Mouse (Mus musculus) lung, postnatal 25 days (tissue): Measurements from ENCODE around the gene Hs6st1.
"Not testable (repeated sequence)": the region's sequence is repeated elsewhere in the genome, so short reads cannot be mapped to it uniquely, and the experiment has no call there.

ENCODE experiments used
- DNase-seq: peaks from one replicate; pipeline ENCODE4 v3.0.0; 2022; ENCODE audit warnings: low spot score

Gene Hs6st1

DNA sequence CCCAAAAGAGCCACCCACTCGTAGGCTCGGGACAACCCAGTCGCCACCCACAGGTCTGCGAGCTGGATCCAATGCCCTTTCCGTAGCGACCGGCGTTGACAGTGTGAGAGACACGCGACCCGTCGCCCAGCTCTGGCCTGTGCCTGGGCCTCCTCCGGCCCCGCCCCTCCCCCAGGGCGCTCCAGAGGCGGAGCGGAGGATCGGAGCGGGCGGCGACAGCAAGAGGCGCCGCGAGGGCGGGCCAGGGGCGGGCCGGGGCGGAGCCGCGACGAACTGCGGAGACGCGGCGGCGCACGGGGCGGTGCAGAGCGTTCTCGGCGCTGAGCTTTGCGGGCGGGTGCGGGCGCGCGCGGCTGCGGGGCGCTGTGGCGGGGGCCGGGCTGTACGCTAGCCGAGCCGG lies at the start of gene Hs6st1:
Hs6st1 (plus strand) TSS at position 325 of the 400 bp plus-strand sequence.
- peak; percentile 94 for DNase-seq

DNA sequence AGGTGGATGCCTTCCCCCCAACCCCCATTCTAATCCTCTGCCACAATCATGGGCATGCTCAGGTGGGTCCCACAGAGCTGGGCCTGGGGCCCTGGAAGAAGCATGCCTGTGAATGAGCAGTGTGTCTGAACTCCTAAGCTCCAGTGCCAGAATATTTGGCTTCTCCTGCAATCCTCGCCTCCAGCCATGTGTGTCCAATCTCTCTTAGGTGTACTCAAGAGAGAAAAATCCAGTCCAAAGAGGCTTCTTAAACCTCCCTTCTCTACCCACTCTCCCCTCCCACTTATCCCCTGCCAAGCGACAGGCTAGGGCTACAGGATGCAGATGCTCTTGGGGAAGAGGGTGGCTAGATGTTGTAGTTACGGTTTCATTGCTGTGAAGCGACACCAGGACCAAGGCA lies 49.6 kb upstream of the Hs6st1 start:
- DNase-seq: no peak

DNA sequence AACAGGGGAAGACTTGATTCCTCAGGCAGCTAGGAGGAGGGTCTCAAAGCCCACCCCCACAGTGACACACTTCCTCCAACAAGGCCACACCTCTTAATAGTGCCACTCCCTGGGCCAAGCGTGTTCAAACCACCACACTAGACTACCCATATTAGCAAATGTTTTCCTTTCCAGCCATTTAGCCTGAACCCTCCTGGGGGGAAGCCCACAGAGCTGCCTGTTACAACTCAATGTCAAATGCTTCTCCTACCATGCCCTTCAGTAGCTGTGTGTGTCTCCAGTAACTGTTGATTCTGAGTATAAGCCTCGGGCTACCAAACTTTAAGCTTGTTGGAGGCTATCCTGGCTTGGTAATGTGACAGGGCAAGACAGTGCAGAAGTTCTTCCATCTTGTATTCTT lies 49.0 kb upstream of the Hs6st1 start:
- DNase-seq: no peak

DNA sequence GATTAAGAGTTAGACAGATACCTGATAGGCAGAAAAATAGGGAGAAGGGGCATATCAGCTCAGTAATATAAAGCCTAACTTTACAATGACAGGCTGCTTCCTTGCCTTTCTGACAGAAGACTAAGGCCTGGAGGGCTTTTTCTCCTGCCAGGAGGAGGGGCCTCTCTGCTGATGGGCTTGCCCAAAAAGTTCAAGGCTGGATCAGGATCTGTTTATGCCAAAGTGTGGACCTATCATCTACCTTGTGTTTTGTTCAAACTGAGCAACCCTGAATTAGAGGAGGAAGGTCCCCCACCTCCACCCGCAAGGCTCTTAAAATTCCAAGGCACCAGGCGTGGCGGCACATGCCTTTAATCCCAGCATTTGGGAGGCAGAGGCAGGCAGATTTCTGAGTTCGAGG lies 47.9 kb upstream of the Hs6st1 start:
- no peak for DNase-seq

DNA sequence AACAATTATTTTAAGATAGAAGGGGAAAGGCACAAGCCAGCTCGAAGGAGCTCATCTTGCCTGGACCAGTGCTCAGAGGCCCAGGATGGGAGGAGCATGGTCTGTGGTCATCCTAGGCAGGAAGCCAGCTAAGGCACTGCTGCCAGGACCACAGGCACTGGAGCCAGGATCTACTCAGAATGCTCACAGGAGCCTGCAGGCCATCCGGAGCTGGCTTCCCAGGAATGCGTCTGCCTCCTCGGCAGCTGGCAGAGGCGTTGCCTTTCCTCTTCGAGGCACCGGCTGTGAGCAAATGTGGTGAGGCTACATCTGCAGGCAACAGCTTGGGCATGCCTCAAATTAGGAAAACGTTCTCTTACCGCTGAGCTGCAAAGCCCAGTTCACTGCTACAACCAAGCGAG lies 37.8 kb upstream of the Hs6st1 start:
- DNase-seq: peak; percentile 67

DNA sequence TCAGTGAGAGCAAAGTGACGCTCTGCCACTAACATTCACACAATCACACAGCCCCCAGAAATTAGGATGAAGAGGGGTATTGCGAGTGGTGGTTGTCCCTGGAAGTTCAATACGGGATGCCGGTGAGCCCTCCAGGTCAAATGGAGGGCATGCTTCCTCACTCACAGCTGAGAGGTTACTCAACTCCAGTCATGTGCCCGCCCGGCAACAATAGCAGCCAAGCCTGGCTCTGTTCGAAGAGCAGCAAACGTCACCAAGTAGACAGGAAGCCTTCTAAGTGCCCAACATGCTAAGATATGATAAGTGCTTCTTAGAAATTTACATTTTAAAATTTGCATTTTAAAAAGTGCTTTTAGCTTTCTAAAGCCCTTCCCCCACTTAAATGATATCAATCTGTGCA lies 29.4 kb upstream of the Hs6st1 start:
- DNase-seq: peak; percentile 45

DNA sequence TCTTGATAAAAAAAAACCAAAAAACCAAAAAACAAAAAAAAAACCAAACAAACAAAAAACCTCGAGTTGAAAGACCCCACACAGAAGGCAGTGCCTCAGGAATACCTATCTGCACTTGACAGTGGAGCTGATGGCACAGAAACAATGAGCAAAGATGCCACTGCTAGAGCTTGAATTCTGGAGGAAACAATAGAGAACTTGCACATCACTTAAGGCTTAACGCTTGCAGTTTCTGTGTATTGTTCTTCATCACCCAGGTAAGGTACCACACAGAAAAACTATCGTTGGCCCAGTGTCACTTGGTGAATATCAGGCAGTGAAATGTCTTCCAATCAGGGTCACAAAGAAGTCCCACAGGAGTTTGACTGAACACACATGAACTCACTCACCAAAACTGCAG lies 26.1 kb upstream of the Hs6st1 start:
- no peak for DNase-seq

DNA sequence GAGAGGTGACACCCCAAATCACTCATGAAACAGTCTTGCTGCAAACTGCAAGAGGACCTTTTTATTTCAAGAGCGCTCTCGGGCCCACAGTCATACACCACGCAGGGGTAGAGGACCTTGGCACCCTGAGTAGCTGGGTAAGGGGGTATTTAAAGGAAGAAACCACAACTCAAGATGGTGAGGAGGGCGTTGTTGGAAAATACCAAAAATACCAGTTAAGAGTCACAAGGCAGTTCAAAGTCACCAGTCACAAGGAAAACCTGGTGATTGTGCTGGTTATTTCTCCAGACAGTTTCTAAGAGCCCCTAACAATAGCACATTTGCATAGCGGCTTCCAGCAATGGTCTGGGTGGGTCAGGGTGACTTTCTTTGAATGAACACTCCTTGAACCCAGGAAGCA lies 24.4 kb upstream of the Hs6st1 start:
- not testable (repeated sequence) for DNase-seq

DNA sequence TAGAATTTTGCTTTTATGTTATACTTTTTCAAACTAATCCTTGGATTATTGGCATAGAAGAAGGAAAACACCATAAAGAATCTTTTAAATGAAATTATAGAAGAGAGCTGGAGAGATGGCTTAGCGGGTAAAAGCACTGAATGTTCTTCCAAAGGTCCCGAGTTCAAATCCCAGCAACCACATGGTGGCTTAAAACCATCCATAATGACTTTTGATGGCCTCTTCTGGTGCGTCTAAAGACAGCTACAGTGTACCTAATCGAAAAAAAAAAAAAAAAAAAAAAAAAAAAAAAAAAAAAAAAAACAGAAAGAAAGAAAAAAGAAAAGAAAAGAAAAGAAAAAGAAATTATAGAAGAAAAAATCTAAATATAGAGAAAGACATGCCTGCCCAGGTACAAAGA lies 23.9 kb upstream of the Hs6st1 start:
- DNase-seq: no peak

DNA sequence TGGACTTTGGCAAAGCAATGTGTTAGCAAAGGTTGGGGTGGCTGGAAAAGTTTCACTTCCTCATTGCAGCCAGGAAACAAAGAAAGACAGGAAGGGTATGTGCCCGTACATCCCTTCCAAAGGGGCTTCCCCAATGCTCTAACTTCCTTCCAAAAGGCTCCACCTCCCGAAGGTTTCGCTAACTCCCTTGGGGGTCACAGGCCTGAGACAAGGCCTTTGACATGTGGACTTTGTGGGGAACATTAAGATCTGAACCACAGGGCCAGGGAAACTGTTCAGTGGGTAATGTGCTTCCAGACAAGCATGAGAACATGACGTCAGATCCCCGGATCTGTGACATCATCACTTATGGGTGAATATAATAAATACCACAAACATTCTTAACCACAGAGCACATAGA lies 15.5 kb upstream of the Hs6st1 start:
- no peak for DNase-seq

DNA sequence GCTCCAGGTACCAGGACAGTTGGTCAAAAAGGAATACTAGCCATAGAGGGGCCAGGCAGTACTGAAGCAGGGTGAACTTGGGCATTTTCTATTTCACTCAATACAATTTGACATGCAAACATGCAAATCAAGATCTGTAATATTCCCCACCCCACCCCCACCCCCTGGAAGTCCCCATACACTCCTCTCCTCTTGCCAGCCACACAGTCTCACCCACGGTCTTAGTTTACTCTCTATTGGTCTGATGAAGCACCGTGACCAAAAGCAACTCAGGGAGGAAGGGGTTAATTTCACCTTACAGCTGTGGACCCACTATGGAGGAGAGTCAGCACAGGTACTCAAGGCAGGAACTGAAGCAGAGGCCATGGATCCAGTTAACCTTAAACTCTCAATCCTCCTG lies 14.6 kb upstream of the Hs6st1 start:
- DNase-seq: no peak

DNA sequence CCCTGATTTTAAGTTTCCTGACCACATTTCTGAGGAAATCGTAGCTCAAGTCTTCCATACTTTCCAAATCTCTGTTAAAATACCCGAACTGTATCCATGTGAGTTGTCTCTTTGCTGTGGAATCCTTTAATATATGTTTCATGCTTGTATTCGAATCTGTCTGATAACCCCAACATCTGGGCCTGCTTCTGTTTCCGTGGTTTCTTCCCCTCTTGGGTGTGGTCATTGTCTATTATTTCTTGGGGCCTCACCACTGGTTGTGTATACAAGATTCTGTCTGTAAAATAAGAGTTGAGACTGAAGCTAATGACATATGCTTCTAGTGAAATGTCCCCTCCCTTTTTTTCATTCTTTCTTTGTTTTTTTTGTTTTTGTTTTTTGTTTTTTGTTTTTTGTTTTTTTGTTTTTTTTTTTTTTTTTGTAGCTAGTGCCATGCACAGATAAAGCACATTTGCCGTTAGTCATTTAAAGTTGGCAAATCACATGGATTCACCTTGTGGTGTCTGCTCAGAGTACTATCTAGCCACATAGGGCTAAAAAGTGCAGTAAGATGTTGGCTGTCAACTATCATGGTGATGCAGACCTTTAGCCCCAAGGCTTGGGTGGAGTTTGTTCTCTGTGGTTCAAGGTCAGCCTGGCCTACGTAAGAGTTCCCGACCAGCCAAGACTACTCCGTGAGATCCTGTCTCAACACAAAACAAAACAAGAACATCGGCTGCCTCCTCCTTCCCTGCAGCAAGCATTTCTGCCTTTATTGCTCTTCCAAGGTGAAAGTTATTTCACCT lies 13.8 kb upstream of the Hs6st1 start:
- DNase-seq: no peak

DNA sequence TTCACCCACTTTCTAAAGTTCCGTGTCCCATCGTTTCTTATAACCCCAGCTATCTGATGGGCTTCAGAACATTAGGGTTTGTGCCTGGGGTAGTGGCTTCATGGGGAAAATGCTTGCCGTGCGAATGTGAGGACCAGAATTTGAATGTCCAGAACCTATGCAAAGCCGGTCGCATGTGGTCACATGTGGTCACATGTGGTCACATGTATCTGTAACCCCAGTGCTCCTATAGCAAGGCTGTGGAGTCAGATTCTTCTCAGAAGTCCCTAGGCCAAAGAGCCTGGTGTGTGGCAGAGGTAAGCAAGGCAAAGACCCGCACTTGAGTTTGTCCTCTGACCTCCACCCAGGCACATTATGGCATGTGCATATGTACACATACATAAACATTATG lies 13.2 kb upstream of the Hs6st1 start:
- DNase-seq: no peak

DNA sequence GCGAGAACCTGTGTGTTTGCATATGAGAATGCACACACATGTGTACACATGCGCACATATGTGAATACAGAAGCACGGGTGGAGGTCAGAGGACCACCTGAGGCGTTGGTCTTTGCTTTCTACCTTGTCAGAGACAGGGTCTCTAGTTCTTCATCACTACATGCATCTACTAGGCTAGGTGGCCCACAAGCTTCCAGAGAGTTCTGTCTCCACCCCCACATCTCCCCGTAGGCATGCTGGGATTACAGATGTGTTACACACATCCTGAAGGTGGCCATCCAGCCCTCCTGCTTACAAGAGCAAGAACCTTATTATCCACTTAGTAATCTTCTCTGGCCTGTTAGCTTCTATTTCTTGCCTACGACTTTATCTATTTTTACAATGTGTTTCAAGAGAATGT lies 8.8 kb upstream of the Hs6st1 start:
- no peak for DNase-seq

DNA sequence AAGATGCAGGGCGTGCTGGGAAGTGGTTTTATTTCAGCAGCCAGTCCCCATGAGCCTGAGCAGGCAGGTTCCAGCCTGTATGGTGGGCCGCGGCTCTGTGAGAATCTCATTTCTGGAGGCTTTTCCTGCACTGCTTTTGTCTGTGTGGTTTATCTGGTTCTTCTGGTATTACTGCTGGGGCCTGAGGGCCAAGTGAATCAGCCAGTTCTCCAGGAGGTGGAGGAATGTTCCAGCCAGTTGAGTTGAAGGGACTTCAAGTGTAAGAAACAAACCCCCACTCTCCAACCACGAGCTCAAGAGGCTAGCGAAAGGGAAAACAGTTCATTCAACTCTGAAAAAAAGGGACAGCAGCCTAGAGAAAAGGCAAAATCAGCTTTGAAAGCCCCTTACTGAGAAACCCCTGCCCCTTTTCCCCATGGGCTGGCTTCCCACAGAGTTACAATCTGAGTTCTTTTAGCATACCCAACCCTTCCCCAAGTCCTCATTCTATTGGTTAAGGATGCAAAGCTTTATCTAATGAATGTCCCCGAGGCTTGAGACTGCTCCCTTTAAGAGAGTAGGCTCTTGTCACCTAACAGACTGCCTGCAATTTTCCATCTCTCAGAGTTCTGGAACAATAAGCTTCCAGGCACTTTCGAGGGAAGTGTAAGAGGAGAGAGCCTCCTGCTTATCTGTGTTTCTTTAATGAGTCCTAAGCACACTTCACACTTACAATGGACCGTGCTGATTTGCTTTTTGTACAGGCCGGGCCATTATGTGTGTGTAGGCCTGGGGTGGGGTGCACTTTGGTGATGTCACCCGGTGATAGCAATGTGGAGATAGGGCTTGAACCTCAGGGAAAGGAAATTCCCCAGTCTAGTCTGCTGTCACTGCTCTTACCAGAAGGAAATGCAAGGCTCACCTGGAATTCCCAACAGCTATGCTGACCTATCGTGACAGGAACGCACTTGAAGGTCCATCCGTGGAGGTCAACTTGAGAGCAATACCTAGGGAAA lies 7.9 kb upstream of the Hs6st1 start:
- DNase-seq: no peak

DNA sequence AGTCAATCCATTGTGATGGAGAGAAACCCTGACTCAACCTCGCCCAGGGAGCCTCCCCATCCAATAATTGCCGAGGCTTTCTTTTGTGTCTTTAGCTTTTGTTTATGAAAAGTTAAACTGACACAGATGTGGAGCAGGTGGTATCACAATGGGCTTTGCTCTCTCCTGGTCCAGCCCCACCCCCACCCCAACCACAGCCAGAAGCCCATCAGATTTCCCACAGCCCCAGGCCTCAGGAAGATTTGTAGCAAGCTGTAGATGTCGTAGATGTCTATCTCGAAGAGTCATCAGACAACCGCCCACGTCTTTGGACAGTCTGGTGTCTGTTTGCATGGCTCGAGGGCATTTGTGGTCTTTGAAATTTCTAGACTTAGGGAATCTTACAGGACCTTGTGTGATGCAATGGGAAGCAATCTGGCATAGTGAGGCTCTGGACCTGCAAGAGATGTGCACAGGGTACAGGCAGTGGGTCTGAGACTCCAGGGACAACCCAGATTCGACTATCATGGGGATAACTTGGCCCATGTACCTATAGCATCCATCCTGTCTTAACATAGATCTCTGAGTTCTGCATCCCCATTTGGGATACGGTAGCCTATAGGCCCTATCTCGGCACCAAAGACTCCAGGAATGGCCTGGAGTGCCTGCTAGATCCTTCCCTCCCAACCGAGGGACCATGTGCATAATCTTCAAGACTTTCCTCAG lies 6.8 kb upstream of the Hs6st1 start:
- DNase-seq: no peak

DNA sequence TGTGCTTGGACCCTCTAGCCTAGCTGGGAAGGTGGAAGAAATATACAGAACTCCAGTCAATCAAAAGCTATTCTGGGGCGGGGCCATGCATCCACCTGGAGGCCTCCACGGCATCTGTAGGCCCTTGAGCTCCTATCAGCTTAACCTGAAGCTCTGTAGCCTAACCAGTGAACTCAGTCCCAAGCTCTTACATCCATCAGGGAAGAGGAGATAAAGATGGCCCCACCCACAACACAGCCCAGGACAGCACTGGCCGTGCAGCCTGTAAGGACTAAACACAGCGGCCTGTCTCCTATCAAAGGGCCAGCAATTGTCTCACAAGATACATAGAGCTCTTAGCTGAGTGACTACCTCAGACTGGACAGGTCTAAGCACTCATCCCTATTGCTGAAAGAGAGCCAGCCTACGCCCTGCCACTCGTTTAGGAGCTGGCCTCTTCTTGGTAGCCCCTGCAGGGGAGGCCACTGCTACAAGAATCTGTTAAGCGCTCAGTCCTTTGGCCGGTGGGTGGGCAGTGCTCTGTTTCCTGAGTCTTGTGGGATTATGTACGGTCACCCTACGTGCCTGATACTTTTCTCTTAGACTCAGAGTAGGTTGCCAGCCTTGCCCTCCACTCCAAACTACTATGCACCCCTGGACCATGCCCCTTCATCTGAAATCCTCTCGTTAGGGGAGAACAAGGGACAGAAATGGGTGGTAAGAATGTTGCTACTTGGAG lies 6.0 kb upstream of the Hs6st1 start:
- DNase-seq: no peak

DNA sequence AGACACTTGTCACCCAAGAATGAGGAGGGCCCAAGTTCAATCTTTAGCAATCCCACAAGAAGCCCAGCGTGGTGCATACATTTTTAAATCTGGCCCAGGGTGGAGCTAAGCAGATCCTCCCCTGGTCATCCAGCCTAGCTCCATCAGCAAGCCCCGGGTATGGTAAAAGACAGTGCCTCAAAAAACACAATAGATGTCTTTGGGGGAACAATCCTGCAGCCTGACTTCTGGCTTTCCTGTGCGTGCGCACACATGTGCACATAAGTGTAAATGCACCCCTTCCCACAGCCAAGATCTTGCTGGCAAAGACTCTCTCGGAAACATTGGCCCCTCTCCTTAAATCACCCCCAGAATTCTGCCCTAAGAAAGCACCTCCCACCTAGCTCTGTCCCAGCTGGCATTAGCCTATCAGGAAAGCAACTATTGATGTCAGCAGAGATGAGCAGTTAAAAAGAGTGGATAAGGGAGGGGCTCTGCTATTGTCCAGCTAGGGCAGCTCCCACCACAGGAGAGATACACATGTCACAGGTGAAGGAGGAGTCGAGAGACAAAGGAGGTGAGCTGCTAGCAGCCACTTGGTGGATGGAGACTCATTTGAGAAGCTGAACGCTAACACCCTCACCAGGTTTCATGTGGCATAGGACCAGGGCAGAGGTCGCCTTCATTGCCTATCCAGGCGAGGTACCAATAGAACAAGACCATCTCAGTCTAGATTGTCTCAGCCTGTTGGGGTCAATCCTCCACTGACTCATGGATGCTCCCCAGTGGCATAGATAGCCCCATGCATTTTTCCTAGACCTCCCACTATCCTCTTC lies 5.2 kb upstream of the Hs6st1 start:
- no peak for DNase-seq

DNA sequence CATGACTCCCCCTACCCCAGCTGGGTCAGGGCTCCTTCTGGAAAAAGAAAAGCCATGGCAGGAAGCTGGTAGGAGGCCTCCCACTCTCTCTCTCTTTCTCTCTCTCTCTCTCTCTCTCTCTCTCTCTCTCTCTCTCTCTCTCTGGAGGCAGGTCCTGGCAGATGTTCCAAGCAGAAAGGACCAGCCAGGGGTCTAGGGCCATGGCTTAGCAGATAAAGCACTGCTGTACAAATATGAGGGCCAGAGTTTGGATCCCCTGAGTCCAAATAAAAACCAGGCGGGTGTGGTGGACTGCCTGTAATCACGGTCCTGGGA lies 4.6 kb upstream of the Hs6st1 start:
- no peak for DNase-seq

DNA sequence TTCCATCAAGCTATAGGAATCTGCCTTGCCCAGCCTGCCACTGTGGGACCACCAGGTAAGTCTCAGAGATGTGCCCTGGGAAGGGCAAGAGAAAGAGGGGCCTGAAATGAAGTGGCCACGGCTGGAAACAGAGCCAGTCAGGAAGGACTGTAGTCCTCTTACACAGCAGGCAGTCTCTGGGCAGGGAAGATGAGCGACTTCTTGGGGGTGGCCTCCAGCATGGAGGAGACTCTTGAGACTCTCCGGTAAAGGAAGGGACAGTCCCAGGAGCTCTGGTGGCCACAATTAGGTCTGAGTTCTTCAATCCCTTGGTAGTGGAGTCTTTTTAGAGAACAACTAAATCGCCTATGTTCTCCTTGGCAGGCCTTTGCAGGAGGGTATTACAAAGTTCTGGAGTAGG lies 4.0 kb upstream of the Hs6st1 start:
- no peak for DNase-seq
